Mouse (Mus musculus): ENCODE results near the gene AY358078. TPM values are rescaled to one million over a fixed set of nuclear protein-coding genes. Genes with fewer than 3 reads are reported as not detected.

Gene AY358078
- polyA plus RNA-seq, 1 experiment from 2014 or later: not detected

Small RNAs within 50 kb of the gene (microRNA-seq; reads per million reads assigned to microRNA genes)
- gene Gm27375: not detected

Other genes starting within 250 kb of the AY358078 start
- gene Gm5622, start 247.3 kb upstream of the AY358078 start, polyA plus RNA-seq (2015; fragmentation: Nextera tagmentation; extraction: Ambion mirVana): not detected in 2 replicates
- gene Gm17175, start 226.0 kb upstream of the AY358078 start, polyA plus RNA-seq (2015; fragmentation: Nextera tagmentation; extraction: Ambion mirVana): not detected in 2 replicates
- gene Gm17174, start 207.9 kb upstream of the AY358078 start, polyA plus RNA-seq (2015; fragmentation: Nextera tagmentation; extraction: Ambion mirVana): not detected in 2 replicates
- not detected in 2 replicates for gene Gm17078, start 188.7 kb upstream of the AY358078 start, polyA plus RNA-seq (2015; fragmentation: Nextera tagmentation; extraction: Ambion mirVana)
- gene Gm4181, start 164.4 kb upstream of the AY358078 start, polyA plus RNA-seq (2015; fragmentation: Nextera tagmentation; extraction: Ambion mirVana): not detected in 2 replicates
- not detected in 2 replicates for gene Gm17079, start 104.6 kb upstream of the AY358078 start, polyA plus RNA-seq (2015; fragmentation: Nextera tagmentation; extraction: Ambion mirVana)
- not detected in 2 replicates for gene Gm5800, start 82.9 kb upstream of the AY358078 start, polyA plus RNA-seq (2015; fragmentation: Nextera tagmentation; extraction: Ambion mirVana)
- gene Ang4, start 26.5 kb upstream of the AY358078 start, polyA plus RNA-seq (2015; fragmentation: Nextera tagmentation; extraction: Ambion mirVana): not detected in 2 replicates
- gene Ear6, start 53.7 kb downstream of the AY358078 start, polyA plus RNA-seq (2015; fragmentation: Nextera tagmentation; extraction: Ambion mirVana): not detected in 2 replicates
- gene Mettl17, start 84.8 kb downstream of the AY358078 start, polyA plus RNA-seq (2015; fragmentation: Nextera tagmentation; extraction: Ambion mirVana): 69.9 and 78.4 TPM in 2 replicates
- 1.3 and 1.5 TPM in 2 replicates for gene Slc39a2, start 92.8 kb downstream of the AY358078 start, polyA plus RNA-seq (2015; fragmentation: Nextera tagmentation; extraction: Ambion mirVana)
- gene Ndrg2, start 114.1 kb downstream of the AY358078 start, polyA plus RNA-seq (2015; fragmentation: Nextera tagmentation; extraction: Ambion mirVana): 151 and 159 TPM in 2 replicates
- not detected in 2 replicates for gene Tppp2, start 118.4 kb downstream of the AY358078 start, polyA plus RNA-seq (2015; fragmentation: Nextera tagmentation; extraction: Ambion mirVana)
- gene Rnase13, start 122.7 kb downstream of the AY358078 start, polyA plus RNA-seq (2015; fragmentation: Nextera tagmentation; extraction: Ambion mirVana): not detected in 2 replicates
- 69.0 and 72.9 TPM in 2 replicates for gene Arhgef40, start 184.7 kb downstream of the AY358078 start, polyA plus RNA-seq (2015; fragmentation: Nextera tagmentation; extraction: Ambion mirVana)
- gene Tmem253, start 215.6 kb downstream of the AY358078 start, polyA plus RNA-seq (2015; fragmentation: Nextera tagmentation; extraction: Ambion mirVana): not detected in 2 replicates
- gene Zfp219, start 220.7 kb downstream of the AY358078 start, polyA plus RNA-seq (2015; fragmentation: Nextera tagmentation; extraction: Ambion mirVana): 32.3 and 32.5 TPM in 2 replicates
- gene Olfr221, start 242.4 kb downstream of the AY358078 start, polyA plus RNA-seq (2015; fragmentation: Nextera tagmentation; extraction: Ambion mirVana): not detected in 2 replicates